Mouse (Mus musculus): ENCODE data around the gene Qk.

Qk gene

DNA sequence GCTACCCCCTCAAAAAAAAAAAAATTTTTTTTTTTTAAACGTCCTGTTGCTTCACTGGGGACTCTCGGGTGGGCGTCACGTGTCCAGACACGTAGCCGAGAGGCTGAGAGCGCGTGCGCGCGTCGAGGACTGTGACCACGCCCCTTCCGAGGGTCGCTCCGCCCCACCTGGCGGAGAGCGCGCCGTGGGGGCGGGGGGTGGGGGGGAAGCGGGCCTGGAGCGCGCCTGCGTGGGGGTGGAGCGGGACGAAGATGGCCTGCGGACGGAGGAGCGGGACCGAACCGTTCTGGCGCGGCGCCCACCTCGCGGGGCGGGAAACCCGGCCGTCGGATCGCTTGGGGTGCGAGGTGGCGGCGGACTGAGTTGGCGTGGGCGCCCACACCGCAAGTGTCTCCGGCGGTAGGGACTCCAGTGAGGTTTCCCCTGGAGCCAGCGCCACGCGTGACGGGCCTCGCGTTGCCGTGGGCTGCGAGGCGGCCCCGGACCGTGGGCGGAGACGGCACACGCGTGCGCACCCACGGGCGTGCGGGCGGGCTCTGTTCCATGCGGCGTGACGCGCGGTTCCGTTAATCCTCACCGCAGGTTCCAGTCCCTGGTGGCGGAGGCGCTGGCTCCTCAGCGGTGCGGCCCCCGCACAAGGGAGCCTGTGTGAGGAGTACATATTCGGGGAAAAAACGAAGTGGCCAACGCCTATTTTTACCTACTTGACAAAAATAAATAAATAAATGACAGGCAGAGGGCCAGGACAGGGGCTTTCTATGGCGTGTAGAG lies at the start of gene Qk:
TSS of gene Qk (minus strand) at position 170 of the 771 bp plus-strand sequence.
- DNase-seq = peak; percentile 91

DNA sequence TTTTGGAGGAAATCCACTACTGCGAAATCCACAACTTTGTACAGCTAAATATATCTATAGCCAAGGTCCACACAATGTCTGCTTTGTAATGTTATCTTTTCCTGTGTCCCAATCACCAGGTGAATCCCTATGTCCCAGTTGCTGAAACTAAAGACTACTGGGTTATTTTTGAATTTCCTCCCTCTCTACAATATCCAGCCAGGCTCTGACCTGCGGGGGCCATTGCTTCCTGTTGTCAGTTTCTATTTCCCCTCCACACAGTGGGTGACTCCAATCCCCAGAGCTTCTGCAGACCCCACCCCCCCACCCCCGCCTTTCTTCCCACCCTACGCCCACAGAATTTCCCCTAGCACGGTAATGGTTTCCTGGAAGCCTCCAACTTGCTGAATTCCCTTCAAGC lies 47.4 kb upstream of the Qk start:
- no peak for DNase-seq

DNA sequence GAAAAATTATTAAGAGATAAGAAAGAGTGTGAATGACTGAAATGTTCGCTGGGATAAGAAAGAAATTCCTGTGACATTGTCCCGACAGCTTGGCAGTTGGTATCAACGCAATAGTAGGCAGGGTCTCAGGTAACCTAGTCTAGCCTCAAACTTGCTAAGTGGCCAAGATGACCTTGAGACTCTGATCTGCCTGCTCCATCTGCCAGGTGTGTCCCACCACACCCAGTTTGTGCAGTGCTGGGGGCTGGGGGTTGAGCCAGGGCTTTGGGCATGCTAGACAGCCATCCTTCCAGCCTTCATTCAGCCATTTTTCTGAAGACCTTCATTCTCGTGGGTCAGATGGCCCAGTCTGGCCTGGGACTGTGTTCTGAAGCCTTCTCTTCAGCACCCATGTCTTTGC lies 46.9 kb upstream of the Qk start:
- no peak for DNase-seq

DNA sequence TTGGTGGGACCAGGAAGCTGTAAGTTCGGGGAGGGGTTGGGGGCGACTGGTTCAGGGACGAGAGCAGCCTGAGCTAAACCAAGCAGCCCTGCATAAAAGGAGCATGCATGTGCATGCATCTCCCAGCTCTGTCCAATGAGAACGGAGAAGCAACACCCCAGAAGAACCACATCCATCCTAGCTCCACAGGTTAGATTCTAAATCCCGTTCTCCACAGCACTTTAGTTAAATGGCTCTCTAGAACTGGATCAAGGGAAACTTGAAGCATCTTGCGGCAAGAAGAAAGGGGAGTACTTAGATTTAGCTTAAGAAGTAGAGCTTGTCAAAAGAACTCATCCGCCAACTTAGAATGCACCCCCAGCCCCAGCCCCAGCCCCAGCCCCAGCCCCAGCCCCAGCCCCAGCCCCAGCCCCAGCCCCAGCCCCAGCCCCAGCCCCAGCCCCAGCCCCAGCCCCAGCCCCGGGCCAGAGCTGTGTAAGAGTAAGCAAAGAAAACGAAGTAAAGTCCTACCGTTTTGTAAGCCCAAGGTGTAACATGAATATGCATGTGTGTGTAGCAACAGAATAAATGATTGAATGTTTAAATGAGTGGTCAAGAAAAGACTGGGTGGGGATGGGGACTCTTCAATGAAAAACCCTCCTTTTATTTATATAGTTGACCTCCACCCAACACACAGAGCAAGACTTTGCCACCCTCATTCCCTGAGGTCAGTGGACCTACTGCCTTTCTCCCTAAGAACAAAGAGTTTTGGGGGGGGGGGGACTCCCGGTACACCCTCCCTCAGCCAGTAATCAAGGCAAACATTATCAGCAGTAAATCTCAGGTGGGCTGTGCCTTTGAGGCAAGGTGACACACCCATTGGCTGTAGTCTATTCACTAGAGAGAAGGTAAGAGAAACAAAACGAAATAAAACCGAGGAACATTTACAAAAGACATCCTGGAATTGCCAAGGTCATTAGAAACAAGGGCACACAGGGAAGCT lies 46.1 kb upstream of the Qk start:
- no peak for DNase-seq

DNA sequence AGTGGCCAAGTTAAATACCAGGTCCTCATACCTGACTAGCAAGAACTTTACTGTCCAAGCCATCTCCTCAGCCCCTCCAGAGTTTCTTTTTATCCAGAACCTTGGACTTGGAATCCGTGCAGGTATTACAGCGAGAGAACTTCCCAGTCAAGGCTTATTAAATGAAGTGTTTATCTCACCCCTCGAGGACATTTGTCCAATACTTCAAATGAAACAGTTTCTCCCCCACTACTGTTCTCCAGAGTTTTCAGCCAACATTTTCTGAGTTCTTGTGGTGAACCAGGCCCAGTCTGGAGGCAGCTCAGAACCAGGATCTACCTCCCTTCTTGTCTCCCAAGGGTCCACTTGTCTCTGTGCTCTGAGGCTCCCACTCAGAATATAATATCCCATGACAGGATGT lies 43.5 kb upstream of the Qk start:
- no peak for DNase-seq

DNA sequence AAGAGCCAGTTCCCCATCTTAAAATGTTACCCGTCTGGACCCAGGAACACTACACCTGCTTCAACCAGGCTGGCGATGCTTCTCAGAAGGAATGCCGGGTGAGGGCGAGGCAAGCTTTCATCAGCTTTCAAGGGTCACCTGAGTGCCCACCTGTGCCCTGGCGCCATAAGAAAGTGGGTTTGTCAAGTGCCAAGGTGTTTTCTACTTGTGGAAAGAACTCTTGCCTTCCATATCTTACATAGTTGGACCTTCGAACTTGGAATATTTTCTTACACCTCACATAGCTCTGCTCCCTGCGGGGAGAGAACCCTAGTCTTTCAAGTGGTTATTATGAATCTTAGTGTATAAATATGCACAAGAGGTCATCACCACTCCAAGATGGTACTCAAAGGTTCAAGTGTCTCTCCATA lies 42.2 kb upstream of the Qk start:
- DNase-seq = no peak

DNA sequence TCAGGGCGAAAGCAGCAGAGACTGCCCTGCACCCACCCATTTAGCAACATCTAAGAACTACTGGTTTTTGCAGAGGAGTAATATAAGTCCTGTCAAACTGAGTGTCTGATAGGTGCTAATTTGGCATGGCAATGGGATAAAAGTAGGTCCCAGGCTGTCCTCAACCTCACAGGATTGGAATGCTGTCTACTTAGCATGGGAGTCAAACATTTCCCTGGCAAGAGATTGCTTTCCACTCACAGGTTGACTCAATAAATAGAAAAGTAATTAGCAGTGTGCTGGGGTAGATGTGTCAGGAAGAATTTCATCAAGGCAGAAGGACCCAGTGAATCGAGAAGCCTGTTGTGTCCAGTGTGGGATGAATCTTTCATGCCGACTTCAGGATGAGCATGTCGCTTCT lies 41.1 kb upstream of the Qk start:
- no peak for DNase-seq

DNA sequence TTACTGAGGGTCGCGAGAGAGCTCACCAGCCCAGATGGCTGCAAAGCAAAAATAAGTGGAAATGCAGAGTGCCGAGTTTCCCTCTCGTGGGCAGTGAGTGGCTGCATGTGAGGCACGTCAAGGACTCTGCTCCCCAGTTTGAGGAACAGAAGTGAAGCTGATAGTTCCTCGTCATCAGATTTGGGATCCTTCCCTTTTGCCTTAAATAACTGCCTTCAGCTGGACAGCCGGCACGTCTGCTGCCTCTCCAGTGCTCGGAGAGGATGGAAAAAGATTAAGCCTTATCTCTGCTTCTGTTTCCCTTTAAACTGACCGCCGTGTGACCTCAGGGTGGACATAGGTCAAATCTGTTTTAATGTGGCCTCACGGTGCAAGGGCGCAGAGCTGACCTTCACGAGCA lies 39.8 kb upstream of the Qk start:
- no peak for DNase-seq

DNA sequence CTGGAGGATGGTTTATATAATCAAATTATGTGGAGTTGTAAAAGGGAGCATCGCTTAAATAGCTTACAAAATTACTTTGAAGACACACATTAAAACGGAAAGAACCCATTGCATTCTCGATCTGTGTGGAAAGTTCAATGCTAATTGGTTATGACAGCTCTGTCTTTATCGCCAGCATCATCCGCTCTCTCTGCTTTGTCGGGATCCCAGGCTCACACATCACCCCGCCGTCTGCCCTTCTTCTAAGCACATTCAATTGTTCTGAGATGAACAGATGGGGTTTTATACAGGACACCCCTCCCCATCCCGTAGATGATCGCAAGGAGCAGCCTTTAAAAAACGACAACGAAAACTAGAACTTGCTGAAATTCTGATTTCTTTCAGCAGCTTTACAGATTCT lies 37.7 kb upstream of the Qk start:
- no peak for DNase-seq

DNA sequence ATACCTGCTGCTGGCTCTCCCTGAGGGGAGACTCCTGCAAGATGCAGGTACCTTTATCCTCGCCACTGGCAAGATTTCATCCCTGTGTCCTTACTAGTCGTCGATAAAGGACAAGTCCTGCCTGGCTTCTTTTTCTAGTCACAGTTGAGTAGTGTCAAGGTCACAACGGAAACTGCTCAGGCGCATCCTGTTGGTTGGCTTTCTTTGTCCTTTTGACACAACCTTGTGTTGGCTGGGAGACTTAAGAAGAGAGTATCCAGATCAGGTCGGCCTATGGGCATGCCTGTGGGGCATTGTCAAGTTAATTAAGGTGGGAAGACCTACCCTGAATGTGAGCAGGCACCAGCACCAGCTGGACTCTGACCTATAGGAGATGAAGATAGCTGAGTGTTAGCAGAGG lies 36.6 kb upstream of the Qk start:
- DNase-seq = no peak

DNA sequence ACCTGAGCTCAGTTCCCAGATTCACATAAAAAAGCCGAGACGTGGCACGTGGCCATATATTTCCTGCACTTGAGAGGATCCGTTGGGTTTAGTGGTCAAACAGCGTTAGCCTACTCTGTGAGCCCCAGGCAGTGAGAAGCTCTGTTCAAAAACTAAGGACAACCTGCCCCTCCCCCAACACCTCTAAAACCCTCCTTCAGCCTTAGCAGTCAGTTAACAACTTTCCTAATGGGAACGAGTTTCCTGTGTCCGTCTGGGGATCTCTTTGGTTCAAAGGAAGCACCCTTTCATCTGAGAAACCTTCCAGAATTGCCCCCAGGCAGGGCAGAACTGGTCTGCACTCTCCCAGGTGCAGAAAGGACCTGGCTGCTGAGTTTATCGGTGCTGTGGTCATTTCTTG lies 36.1 kb upstream of the Qk start:
- DNase-seq = no peak

DNA sequence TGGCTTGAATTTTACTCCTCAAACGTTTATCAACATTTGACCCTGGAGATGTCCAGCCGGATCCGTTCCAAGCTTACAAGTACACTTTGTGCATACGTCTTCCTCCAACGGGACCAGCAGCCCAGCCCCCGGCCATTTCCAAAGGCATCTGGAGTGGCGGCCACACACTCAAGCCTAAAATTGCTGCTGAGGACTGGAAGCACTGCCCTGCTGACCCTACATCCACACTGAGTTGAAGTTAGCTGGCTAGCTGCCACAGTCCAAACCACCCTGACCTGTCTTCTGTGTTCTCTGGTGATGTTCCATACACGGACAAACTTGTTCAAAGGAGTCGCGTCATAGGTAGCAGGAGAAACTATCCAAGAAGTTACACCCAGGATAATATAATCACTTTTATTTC lies 18.6 kb upstream of the Qk start:
- DNase-seq = no peak

DNA sequence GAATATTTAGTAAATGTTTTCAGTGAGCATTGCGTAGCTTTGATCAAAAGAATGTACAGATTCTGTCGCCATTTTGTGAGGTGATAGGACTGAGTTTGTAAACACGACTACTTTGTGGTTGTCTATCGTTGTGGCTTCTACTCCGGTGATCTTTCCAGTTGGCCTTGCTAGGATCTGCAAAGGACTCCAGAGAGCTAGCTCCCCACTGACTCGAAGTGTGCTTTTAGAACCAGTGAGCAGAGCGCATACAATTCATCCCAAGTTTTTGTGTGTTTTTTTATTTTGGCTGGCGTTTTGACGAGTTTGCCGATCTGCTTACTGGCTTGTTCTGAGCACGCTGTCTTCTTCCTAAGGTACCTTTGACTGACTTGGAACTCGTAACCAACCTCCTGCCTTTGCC lies 16.9 kb upstream of the Qk start:
- DNase-seq = no peak

DNA sequence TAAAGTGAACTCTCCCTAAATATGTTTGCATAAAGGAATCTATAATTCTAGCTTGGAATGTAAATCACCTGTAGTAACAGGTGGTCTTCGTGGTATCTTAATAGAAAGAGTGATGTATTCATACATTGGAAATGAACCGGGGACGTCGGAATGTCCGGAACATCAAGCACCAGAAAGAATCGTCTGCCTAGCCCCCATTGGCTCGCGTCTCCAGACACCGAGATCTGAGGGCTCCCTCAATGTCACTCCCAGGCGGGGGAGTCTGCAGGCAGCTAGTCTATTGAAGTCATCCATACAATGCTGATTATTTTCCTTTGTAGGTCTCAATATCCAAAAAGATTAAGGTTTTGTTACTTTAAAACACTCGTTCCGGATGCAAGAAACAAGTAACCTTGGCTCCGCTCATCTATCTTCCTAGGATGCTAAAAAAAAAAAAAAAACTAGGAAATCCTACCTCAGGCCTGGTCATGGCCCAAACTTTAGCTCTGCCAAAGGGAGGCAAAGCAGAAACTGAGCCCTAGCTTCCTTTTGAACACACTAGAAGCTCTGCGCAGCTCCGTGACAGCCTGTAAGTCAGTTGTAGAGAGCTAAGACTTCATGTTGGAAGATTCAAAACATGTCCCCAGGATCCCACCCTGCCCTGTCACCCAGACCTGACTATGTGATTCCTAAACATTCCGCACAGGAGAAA lies 16.3 kb upstream of the Qk start:
- DNase-seq = no peak

DNA sequence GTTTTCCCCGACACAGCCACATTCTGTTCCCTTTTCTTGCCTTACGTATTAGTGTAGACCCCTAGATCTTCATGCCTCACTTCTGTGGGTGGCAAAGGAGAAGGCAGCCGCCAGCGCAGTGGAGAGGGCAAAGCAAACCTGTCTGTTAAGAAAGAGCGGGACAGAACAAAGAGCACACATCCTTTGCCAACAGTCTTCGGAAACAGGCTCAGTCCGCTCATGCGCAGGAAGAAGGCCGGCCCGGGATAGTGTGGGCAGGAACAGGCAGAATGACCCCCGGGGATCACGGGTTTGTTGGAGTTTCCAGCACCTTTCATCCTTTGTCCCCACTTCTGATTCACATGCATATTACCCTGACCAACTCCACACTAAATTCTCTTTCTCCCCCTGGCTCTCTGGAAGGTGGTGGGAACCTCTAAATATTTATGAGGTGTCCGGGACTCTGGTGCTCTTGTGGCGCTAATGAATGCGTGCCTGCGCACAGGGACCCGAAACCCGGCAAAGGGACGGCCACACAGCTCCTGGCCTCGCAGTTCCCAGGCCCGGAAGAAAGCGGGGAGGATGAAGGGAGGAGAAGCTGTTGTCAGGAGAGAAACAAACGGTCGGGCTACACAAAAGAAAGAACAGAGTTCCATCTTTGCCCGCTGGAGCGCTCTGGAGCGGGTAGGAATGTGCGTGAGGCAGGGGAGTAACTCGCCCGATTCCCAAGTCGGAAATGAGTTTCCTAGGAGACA lies 15.5 kb upstream of the Qk start:
- peak; percentile 71 for DNase-seq

DNA sequence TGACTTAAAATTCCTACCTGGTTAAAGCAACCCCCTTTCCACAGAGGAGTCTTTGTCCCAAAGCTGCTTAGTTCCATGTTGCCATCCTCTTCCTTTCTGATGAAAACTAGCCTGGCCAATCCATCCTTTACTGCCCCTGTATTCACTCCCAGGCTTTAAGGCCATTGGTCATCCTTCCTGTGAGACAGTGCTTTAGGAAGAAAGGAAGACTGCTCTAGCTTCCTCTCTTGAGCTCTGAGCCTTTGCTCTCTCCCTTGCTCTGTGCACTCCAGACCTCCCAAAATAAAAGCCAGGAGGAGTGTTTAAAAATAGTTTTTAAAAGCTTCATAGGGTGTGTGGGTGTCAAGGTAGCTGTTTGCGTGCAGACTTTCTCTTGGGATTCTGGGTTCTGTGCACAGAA lies 14.8 kb upstream of the Qk start:
- DNase-seq = no peak

DNA sequence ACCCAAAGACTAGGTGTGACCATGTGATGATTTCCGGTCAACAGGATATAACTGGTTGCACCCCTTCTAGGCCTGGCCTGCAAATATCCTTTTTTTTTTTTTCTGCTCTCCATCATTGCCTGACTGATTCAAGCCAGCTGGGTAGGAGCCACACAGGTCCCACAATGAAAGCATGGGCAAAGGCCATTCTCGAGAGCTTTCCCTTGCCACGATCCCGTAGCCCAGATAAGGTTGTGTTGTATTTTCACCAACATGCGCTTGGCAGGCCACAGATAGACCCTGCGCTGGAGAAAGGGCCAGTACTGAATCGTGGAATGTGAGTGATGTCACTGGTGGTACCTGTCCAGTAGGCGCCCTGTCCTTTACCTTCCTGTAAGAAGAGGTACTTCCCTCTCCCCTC lies 13.7 kb upstream of the Qk start:
- no peak for DNase-seq

DNA sequence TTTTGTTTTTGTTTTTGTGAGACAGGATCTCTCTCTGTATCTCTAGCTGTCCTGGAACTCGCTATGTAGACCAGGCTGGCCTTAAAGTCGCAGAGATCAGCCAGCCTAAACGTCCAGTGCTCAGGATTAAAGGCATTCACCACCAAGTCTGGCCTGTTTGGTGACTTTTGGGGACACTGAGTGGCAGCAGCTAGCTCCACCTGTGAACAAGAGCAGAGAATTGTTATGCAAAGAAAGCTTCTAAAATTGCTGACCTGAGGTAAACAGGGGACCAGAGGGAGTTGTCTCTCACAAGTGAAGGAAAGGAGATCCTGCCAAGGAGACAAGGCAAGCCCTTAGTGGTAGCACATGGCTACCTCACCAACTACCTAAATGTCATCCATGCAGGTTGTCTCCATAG lies 12.5 kb upstream of the Qk start:
- DNase-seq = no peak

DNA sequence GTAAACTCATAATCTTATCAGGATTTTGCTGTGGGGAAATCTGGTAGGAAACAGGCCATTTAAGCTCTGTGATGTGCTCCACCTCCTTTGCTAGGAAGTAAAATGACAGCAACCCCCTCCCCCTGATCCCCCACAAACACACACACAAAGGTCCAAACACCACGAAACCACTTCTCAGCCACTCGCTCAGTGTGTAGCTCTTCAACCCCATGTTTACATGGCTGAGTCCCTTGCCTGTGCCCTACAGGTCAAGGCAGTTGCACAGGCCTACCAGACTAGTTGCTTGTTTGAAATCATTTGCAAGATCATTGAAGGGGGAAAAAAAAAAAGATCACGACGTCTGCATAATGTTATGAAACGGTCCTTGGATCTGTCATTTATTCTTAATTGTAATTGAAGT lies 9.8 kb upstream of the Qk start:
- no peak for DNase-seq

DNA sequence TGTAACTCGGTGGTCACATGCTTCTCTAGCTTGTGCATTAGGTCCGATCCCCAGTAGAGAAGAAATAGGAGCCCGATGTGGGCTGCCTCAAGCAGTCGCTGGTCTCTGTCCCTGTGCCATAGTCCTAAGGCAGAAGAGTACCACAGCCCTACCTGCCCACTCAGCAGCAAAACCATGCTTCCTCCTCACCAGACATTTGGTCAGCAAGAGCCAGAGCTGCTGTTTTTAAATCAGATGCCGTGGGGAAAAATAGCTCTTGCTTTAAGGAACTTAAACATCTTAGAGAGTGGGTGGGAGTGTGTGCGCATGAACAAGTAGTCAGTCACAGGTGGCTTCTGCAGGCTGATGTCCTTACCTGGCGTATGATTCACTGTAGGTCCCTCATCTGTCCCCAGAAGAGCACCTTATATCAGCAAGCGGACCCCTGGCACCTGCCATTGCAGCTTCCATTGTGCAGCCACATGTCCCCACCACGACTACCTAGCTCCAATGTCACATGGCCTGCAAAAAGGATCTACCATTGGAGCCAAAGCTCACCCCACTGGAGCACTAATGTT lies 9.0 kb upstream of the Qk start:
- DNase-seq = no peak

DNA sequence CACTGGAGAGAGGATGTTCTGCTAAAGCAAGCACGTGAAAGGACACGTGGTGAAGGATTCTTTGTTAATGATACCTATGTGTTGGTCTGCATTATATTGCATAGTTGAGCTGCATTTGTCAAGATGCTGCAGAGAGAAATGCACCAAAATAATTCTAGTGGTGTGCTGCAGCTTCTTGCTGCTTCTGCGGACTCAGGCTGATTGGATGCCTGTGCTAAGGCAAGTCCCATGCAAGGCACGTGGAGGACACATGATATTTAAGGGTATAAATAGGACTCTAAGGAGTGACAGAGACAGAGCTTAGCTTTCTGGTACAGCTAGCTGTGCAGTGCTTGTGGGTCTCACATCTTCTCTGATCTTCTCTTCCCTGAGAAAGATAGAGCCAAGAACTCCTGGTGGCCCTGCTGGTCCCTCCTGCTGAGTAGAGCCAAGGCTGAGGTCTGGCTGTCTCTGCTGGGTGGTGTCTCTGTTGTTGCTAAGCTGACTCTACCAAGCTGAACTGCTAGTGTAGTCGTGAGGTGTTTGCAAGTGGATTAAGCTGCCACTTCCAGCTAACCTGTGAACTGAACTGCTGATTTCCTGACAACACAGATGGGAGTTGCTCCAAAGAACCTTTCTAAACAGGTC lies 8.0 kb upstream of the Qk start:
- no peak for DNase-seq

DNA sequence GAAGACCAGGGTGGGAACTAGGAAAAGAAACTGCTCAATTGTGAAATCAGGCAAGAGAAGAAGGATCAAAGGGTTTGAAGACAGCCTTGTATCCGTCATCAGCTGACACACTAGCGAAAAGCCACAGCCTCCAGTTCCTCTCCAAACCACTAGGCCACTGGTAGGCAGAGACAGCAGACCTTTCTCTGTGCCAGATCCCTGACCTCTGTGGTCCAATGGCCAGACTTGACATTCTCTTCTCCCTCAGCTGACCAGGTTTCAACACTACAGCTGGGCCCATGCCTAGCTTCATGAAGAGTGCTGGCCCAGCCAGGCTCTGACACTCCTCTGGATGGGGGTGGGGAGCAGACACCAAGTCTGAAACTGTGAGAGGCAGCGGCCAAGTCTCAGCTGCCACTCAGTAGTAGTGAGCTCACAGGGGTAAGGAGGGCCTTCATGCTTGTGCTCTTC lies 7.0 kb upstream of the Qk start:
- no peak for DNase-seq
